Mouse (Mus musculus) urinary bladder, adult 18-20 months (tissue): ENCODE measurements around the gene Olfr1463.

Source experiments
- DNase-seq, 2 experiments: peaks; one replicate each; pipeline ENCODE4 v3.0.0; 2022; ENCODE audit warnings: low spot score in 2 of 2, mixed read lengths in 2 of 2

The Olfr1463 gene

DNA sequence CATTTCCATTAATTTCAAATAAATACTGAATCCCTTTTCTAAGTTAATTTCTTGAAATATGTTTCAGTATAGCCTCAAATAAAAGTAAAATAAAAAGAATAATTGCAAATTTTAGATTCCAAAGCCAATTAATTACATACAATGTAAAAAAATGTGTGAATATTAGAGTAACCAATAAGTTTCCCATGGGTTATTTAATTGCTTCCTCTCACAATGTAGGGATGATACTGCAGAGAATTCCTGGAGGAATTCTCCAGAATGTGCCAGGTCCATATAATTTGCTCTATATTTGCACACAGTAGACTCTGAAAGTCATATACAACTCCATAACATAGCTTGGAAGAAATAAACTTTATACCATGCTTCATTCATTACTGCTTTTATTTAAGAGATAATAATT lies at the start of gene Olfr1463:
TSS of gene Olfr1463 (plus strand) at position 301 of the 400 bp plus-strand sequence.
- DNase-seq: no peak

DNA sequence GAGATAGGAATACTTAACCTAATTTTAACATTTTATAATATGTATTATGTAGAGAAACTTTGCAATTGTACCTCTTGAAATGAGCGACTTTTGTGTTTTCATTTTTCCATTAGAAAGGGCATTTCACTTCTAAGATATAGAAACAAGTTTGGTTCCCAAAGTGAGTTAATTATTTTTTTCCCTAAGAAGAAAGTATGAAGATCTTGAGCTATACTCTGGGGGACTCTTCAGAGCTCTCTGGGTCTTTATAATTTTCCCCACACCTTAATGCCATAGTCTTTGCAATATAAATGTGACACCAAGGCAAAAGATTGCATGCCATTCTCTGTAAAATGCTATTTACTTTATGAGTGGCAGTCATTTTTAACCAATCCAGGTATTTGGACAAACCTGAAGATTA lies 45.7 kb upstream of the Olfr1463 start, which contains the start of gene Olfr1462:
TSS of gene Olfr1462 (plus strand) at position 301 of the 400 bp plus-strand sequence.
- DNase-seq: no peak

GRCm38 (mm10) chr19:13221666-13222065 lies 9.5 kb upstream of the Olfr1463 start:
- DNase-seq: no peak
